Mouse (Mus musculus) heart, embryonic 15.5 days (tissue): ENCODE results near the gene Ank. TPM values are rescaled to one million over a fixed set of nuclear protein-coding genes. Genes with fewer than 3 reads are reported as not detected.

Experiments
- ATAC-seq: fragments of 200-750 bp; cut with Nextera tagmentation; replicated peaks from 2 replicates; pipeline ENCODE4 v1.8.0; 2017; ENCODE audit warnings: low read depth, moderate TSS enrichment; ENCODE audit not compliant: insufficient number of reproducible peaks, insufficient read depth, low FRiP score
- H3K27ac ChIP-seq: fragments of 300-500 bp; sonication (generic); 2 replicates; pipeline ENCODE4 v1.5.1; 2015; ENCODE audit warnings: mild to moderate bottlenecking, inconsistent platforms
- H3K27me3 ChIP-seq: fragments of 300-500 bp; sonication (generic); 2 replicates; pipeline ENCODE4 v1.6.1; 2015; ENCODE audit warnings: inconsistent platforms
- H3K36me3 ChIP-seq: fragments of 300-500 bp; sonication (generic); 2 replicates; pipeline ENCODE4 v1.6.1; 2015; ENCODE audit warnings: mild to moderate bottlenecking, inconsistent platforms
- H3K4me1 ChIP-seq: fragments of 300-500 bp; sonication (generic); replicated peaks from 2 replicates; pipeline ENCODE4 v1.6.1; 2015; ENCODE audit warnings: inconsistent platforms
- H3K4me2 ChIP-seq: fragments of 300-500 bp; sonication (generic); 2 replicates; pipeline ENCODE4 v1.6.1; 2015; ENCODE audit warnings: inconsistent platforms, mild to moderate bottlenecking, moderate library complexity
- H3K4me3 ChIP-seq: fragments of 300-500 bp; sonication (generic); 2 replicates; pipeline ENCODE4 v1.5.1; 2015; ENCODE audit warnings: mild to moderate bottlenecking, inconsistent platforms
- H3K9ac ChIP-seq: fragments of 300-500 bp; sonication (generic); 2 replicates; pipeline ENCODE4 v1.6.1; 2015; ENCODE audit warnings: mild to moderate bottlenecking, inconsistent platforms
- H3K9me3 ChIP-seq: fragments of 300-500 bp; sonication (generic); replicated peaks from 2 replicates; pipeline ENCODE4 v1.6.1; 2016; ENCODE audit warnings: inconsistent platforms
- WGBS: fragments of 180-500 bp; shearing (Covaris S2); methylation state at CpG from one replicate; pipeline ENCODE4 v1.1.7; 2015; ENCODE audit warnings: mixed read lengths; 5-methylcytosine and 5-hydroxymethylcytosine counted together
- polyA plus RNA-seq: library from polyadenylated mRNA; unstranded; fragments of >200 nt; fragmentation: Nextera tagmentation; extraction: Ambion mirVana; gene quantifications from 2 replicates; pipeline ENCODE4 v1.2.1, GENCODE M21; 2015

Ank gene
- polyA plus RNA-seq, 1 experiment from 2014 or later = 10.2 TPM

GRCm38 (mm10) chr15:27498078-27498477, 31.6 kb downstream of the Ank start:
- WGBS = 89% methylated on average over 5 of the region's 5 CpGs
- Histone ChIP-seq H3K4me2 (no peak overlapping the region), H3K9ac (no peak overlapping the region), H3K36me3 (no peaks in the 10 kb centered on the region), H3K4me1 (peaks cover 34% of the 10 kb centered on the region), H3K9me3 (no peaks in the 10 kb centered on the region), H3K27me3 (no peaks in the 10 kb centered on the region), H3K27ac (no peak overlapping the region), H3K4me3 (no peak overlapping the region)
- ATAC-seq = no peak

DNA sequence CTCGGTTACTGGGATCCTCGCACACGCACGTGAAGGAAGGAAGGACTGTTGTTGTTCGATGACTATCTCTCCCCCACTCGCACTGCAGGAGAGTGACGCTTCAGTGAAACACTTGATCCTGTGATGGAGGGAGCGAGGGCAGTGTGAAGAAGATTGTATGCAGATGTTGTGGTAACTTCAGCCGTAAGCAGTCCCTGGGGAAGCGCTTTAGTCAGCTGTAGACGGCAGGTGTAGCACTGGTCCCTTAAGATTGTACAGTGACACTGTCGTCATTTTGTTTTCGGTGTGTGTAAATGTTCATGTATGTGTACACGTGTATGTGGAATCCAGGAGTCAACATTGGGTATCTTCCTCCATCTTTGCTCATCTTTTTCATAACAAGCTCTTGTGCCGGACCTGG, 33.9 kb downstream of the Ank start:
- Histone ChIP-seq H3K4me3 (no peak overlapping the region), H3K36me3 (no peaks in the 10 kb centered on the region), H3K27me3 (no peaks in the 10 kb centered on the region), H3K9me3 (no peaks in the 10 kb centered on the region), H3K9ac (no peak overlapping the region), H3K27ac (no peak overlapping the region), H3K4me1 (peaks cover 38% of the 10 kb centered on the region), H3K4me2 (no peak overlapping the region)
- 82% methylated on average over 15 of the region's 15 CpGs for WGBS
- ATAC-seq = no peak

DNA sequence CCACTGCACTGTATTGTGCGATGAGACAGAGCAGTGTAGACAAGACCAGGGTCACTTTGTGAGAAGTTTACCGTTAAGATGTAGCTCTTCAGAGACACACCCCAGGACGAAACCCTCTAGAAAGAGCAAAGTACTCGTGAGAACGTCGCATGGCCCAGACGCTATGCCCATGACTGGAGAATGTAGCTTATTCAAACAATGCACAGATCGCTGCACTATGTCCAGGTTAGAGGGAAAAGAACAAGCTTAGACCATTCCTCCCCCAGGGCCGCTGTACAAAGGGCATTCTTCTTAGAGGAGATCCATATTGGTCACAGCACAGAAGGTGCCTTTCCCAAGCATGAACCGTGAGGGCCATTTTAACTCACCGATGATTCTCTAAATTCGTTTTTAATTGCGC, 35.9 kb downstream of the Ank start:
- Histone ChIP-seq H3K9ac (no peak overlapping the region), H3K27ac (peak overlapping the region; percentile 72), H3K4me1 (peaks cover 54% of the 10 kb centered on the region), H3K4me3 (no peak overlapping the region), H3K27me3 (no peaks in the 10 kb centered on the region), H3K36me3 (no peaks in the 10 kb centered on the region), H3K4me2 (no peak overlapping the region), H3K9me3 (no peaks in the 10 kb centered on the region)
- WGBS = 69% methylated on average over 13 of the region's 13 CpGs
- ATAC-seq = no peak

DNA sequence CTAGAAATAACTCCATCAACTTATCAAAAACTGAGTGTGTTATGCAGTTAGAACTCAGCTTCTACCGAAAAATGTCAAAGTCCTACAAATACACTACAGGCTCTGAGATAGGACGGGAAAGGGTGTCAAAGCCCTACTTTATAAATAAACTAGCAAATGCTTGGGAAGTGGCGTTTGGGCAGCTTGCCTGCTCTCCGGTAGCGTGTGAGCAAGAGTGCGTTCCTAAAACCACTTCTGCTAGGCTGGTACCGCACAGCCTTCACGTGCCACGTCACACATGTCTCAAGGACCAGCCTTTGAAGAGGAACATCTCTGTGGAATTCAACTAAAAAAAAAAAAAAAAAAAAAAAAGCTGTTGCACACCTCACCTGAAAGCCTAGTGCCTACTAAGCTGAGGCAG, 36.7 kb downstream of the Ank start:
- H3K9me3 ChIP-seq = no peaks in the 10 kb centered on the region
- 33% methylated on average over 9 of the region's 9 CpGs for WGBS
- H3K27me3 ChIP-seq = no peaks in the 10 kb centered on the region
- no peak overlapping the region for H3K4me2 ChIP-seq
- no peaks in the 10 kb centered on the region for H3K36me3 ChIP-seq
- H3K4me3 ChIP-seq = no peak overlapping the region
- peak overlapping the region; percentile 72 for H3K27ac ChIP-seq
- H3K4me1 ChIP-seq = peaks cover 61% of the 10 kb centered on the region
- no peak overlapping the region for H3K9ac ChIP-seq
- ATAC-seq = 0 out of 2 replicates have a peak, but pooled peaks have one; percentile 44

- peaks cover 69% of the 10 kb centered on the region for H3K4me1 ChIP-seq
- no peak for ATAC-seq
- H3K27ac ChIP-seq = peak overlapping the region; percentile 72
- H3K27me3 ChIP-seq = no peaks in the 10 kb centered on the region
- H3K4me2 ChIP-seq = no peak overlapping the region
- H3K4me3 ChIP-seq = no peak overlapping the region
- no peak overlapping the region for H3K9ac ChIP-seq
- H3K9me3 ChIP-seq = no peaks in the 10 kb centered on the region
- H3K36me3 ChIP-seq = no peaks in the 10 kb centered on the region
- WGBS = 50% methylated on average over 20 of the region's 20 CpGs
Observed at GRCm38 (mm10) chr15:27503801-27504730, 37.6 kb downstream of the Ank start.

DNA sequence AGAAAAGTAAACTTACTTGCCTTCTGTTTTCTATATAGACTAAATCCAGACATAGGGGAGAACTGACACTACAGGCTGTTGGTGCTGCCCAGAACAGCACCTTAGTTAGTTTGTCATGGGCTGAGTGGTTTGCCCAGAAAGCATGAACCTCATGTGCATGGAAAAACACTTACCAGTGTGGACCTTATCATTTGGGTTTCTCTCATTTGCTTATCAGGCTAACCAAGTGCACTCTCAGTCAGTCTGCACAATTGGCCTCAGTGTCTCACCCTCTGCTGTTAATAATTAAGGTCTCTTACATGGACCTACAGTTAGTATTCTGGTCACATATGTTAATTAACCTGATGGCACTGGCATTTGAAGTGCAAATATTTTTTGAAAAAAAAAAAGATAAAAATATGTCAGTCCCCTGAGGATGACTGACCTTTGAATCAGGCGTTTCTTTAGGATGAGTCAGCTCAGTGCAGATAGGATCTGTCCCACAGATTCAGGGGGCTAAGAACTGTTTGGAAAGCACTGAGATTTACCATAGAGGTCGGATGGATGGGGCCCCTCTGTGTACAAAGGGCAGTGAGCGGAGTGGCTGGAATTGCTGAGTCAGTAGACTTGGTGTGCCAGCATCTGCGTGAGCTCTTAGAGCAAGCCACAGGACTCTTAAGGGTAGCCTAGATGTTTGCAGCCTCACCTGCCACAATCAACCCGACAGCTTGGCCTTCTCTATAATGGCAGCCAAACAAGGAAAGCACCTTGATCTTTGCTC, 39.8 kb downstream of the Ank start:
- H3K4me3 ChIP-seq = no peak overlapping the region
- ATAC-seq = 0 out of 2 replicates have a peak, but pooled peaks have one; percentile 30
- no peak overlapping the region for H3K4me2 ChIP-seq
- H3K9me3 ChIP-seq = no peaks in the 10 kb centered on the region
- H3K36me3 ChIP-seq = no peaks in the 10 kb centered on the region
- WGBS = 32% methylated on average over 5 of the region's 5 CpGs
- no peaks in the 10 kb centered on the region for H3K27me3 ChIP-seq
- peaks cover 69% of the 10 kb centered on the region for H3K4me1 ChIP-seq
- H3K9ac ChIP-seq = no peak overlapping the region
- peak overlapping the region; percentile 78 for H3K27ac ChIP-seq

GRCm38 (mm10) chr15:27506893-27507596, 40.6 kb downstream of the Ank start:
- WGBS = 68% methylated on average over 15 of the region's 15 CpGs
- Histone ChIP-seq H3K36me3 (no peaks in the 10 kb centered on the region), H3K4me3 (no peak overlapping the region), H3K9ac (no peak overlapping the region), H3K27ac (peak overlapping the region; percentile 78), H3K4me1 (peaks cover 62% of the 10 kb centered on the region), H3K4me2 (no peak overlapping the region), H3K9me3 (no peaks in the 10 kb centered on the region), H3K27me3 (no peaks in the 10 kb centered on the region)
- no peak for ATAC-seq

- H3K4me3 ChIP-seq = no peak overlapping the region
- H3K27ac ChIP-seq = peak overlapping the region; percentile 67
- no peaks in the 10 kb centered on the region for H3K36me3 ChIP-seq
- H3K27me3 ChIP-seq = no peaks in the 10 kb centered on the region
- no peak overlapping the region for H3K4me2 ChIP-seq
- ATAC-seq = no peak
- H3K9ac ChIP-seq = no peak overlapping the region
- H3K4me1 ChIP-seq = peaks cover 51% of the 10 kb centered on the region
- H3K9me3 ChIP-seq = no peaks in the 10 kb centered on the region
- WGBS = 50% methylated on average over 7 of the region's 7 CpGs
Observed at GRCm38 (mm10) chr15:27508169-27508568, 41.7 kb downstream of the Ank start.

GRCm38 (mm10) chr15:27508982-27509381, 42.5 kb downstream of the Ank start:
- H3K4me3 ChIP-seq = no peak overlapping the region
- no peaks in the 10 kb centered on the region for H3K36me3 ChIP-seq
- no peaks in the 10 kb centered on the region for H3K9me3 ChIP-seq
- 60% methylated on average over 17 of the region's 17 CpGs for WGBS
- ATAC-seq = no peak
- H3K27ac ChIP-seq = peak overlapping the region; percentile 67
- H3K4me1 ChIP-seq = peaks cover 44% of the 10 kb centered on the region
- H3K9ac ChIP-seq = no peak overlapping the region
- H3K27me3 ChIP-seq = no peaks in the 10 kb centered on the region
- H3K4me2 ChIP-seq = no peak overlapping the region

GRCm38 (mm10) chr15:27516927-27517326, 50.5 kb downstream of the Ank start:
- H3K9ac ChIP-seq = no peak overlapping the region
- no peak overlapping the region for H3K4me3 ChIP-seq
- 77% methylated on average over 1 of the region's 1 CpGs for WGBS
- H3K9me3 ChIP-seq = no peaks in the 10 kb centered on the region
- H3K36me3 ChIP-seq = no peaks in the 10 kb centered on the region
- no peak for ATAC-seq
- peaks cover 10% of the 10 kb centered on the region for H3K4me1 ChIP-seq
- H3K27me3 ChIP-seq = no peaks in the 10 kb centered on the region
- no peak overlapping the region for H3K27ac ChIP-seq
- H3K4me2 ChIP-seq = no peak overlapping the region

DNA sequence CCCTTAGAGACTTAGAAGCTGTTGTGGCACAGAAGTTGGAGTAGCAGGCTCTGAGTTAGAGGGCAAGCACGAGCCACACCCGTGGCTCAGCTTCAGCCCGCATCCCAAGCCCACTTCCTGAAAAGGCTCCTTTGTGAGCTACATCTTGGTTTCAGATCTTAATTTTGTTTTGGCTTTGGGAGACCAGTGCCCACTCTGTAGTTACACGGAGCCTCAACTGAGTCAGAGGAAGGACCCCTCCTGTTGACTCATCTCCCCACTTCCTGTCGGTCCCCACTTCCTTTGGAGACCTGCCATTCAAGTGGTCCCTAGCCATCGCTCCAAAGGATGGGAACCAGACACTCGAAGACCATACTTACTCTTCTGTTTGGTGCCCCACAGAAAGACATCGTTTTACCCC, 51.5 kb downstream of the Ank start:
- no peaks in the 10 kb centered on the region for H3K36me3 ChIP-seq

More for the DNA sequence above, 51.5 kb downstream of the Ank start:
- ATAC-seq = no peak
- Histone ChIP-seq H3K4me1 (peaks cover 10% of the 10 kb centered on the region), H3K27me3 (no peaks in the 10 kb centered on the region), H3K27ac (no peak overlapping the region), H3K4me2 (no peak overlapping the region), H3K9me3 (no peaks in the 10 kb centered on the region), H3K9ac (no peak overlapping the region), H3K4me3 (no peak overlapping the region)
- WGBS = 67% methylated on average over 8 of the region's 8 CpGs
